In the genomic region with DNA sequence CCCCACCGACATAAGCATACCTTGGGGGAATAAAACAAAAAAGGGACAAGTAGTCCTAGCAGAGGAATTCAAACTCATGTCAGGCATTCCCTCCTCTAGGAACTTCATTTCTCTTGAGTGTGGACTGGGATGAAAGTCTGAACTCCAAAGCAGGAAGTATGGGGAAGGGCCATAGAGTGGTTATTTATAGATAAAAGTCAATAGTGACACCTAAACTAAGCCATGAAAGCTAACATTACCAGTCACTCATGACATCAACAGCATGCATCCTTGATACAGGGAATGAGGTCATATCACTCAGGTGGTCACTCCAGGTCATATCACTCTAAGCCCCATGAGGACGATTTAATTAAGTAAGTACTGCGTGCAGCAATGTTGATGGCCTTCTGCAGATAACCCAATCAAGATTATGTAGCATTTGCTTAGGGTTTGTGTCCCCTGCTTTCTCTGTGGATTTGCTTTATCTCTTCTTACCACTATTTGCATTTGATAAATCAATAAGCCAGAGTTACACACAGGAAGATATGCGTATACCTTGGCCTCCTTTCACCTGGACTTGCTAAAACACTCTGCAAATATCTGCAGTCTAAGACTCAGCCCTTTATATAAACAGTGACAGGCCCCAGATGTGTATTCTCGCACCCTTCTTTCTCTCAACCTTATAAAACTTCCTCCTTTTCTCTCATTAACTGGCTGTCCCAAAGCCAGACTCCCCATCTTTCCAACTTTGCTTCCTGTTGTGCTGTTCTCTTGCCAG, we compare ENCODE assay signal across 28 mouse cellular contexts.
"Had no signal": no experiment of that assay in that cellular context is flagged by ENCODE, and none has a peak within 500 bp of the region (broad histone marks: within the 10 kb centered on the region; RNA-seq: fewer than 3 reads in every experiment).

No protein-coding gene starts in this region.

- H3K9ac ChIP-seq: embryonic facial prominence, embryonic 12.5 days; embryonic facial prominence, embryonic 13.5 days; embryonic facial prominence, embryonic 15.5 days; forebrain, embryonic 12.5 days; forebrain, embryonic 13.5 days; forebrain, embryonic 15.5 days; forebrain, postnatal 0 days had no signal

- ATAC-seq: forebrain, embryonic 13.5 days; forebrain, embryonic 14.5 days; forebrain, embryonic 15.5 days; forebrain, embryonic 16.5 days; forebrain, postnatal 0 days had no signal

- H3K4me3 ChIP-seq: embryonic facial prominence, embryonic 10.5 days; embryonic facial prominence, embryonic 12.5 days; embryonic facial prominence, embryonic 13.5 days; embryonic facial prominence, embryonic 15.5 days; erythroblast, embryonic 14.5 days; forebrain, embryonic 10.5 days; forebrain, embryonic 12.5 days; forebrain, embryonic 13.5 days; forebrain, embryonic 15.5 days; gastrocnemius, adult 2 months had no signal

- DNase-seq: cerebellum, adult 2 months; cerebellum, adult 8-10 months; cerebellum, adult 9-10 months; cerebellum, adult 9-11 months; cerebellum, postnatal 10 days; cerebellum, postnatal 14 days; cerebellum, postnatal 25 days; cerebellum, postnatal 36 days; embryo, embryonic 11 days; forebrain, postnatal 0 days; gastrocnemius, adult 2 months; gastrocnemius, postnatal 10 days; gastrocnemius, postnatal 14 days; gastrocnemius, postnatal 25 days; gastrocnemius, postnatal 36 days; heart, adult 11 months; heart, adult 18-20 months had no signal

- H3K36me3 ChIP-seq: embryonic facial prominence, embryonic 10.5 days; embryonic facial prominence, embryonic 12.5 days; embryonic facial prominence, embryonic 13.5 days; embryonic facial prominence, embryonic 15.5 days; forebrain, embryonic 10.5 days; forebrain, embryonic 12.5 days; forebrain, embryonic 15.5 days had no signal

- H3K4me2 ChIP-seq: embryonic facial prominence, embryonic 12.5 days; embryonic facial prominence, embryonic 13.5 days; embryonic facial prominence, embryonic 15.5 days; forebrain, embryonic 12.5 days; forebrain, embryonic 13.5 days; forebrain, embryonic 15.5 days had no signal

- H3K27me3 ChIP-seq: embryonic facial prominence, embryonic 12.5 days; embryonic facial prominence, embryonic 13.5 days; embryonic facial prominence, embryonic 15.5 days; forebrain, embryonic 12.5 days; forebrain, embryonic 13.5 days; forebrain, embryonic 15.5 days had no signal

- H3K4me1 ChIP-seq: embryonic facial prominence, embryonic 10.5 days; embryonic facial prominence, embryonic 12.5 days; embryonic facial prominence, embryonic 13.5 days; embryonic facial prominence, embryonic 15.5 days; forebrain, embryonic 10.5 days; forebrain, embryonic 12.5 days; forebrain, embryonic 13.5 days; forebrain, embryonic 15.5 days had no signal

- H3K9me3 ChIP-seq: embryonic facial prominence, embryonic 10.5 days; embryonic facial prominence, embryonic 12.5 days; embryonic facial prominence, embryonic 13.5 days; forebrain, embryonic 10.5 days; forebrain, embryonic 12.5 days; forebrain, embryonic 13.5 days; forebrain, embryonic 15.5 days had no signal

- H3K27ac ChIP-seq: embryonic facial prominence, embryonic 10.5 days; embryonic facial prominence, embryonic 12.5 days; embryonic facial prominence, embryonic 13.5 days; embryonic facial prominence, embryonic 15.5 days; forebrain, embryonic 10.5 days; forebrain, embryonic 12.5 days; forebrain, embryonic 13.5 days; forebrain, embryonic 15.5 days; gastrocnemius, adult 2 months had no signal
